Mouse (Mus musculus) testis, adult 2 months (tissue): ENCODE data around the gene Mas1.

Source experiments
- CTCF ChIP-seq: fragments of 200-500 bp; IDR thresholded peaks from 2 replicates; pipeline ENCODE4 v1.5.1; 2012; ENCODE audit warnings: low read depth, mild to moderate bottlenecking, inconsistent platforms, low read length, moderate library complexity; ENCODE audit not compliant: control insufficient read depth, insufficient read depth, insufficient replicate concordance
- POLR2A ChIP-seq: fragments of 200-500 bp; IDR thresholded peaks from 2 replicates; pipeline ENCODE4 v1.6.1; 2012; ENCODE audit warnings: low read depth, mild to moderate bottlenecking, inconsistent platforms, low read length, moderate library complexity; ENCODE audit not compliant: control insufficient read depth

DNA sequence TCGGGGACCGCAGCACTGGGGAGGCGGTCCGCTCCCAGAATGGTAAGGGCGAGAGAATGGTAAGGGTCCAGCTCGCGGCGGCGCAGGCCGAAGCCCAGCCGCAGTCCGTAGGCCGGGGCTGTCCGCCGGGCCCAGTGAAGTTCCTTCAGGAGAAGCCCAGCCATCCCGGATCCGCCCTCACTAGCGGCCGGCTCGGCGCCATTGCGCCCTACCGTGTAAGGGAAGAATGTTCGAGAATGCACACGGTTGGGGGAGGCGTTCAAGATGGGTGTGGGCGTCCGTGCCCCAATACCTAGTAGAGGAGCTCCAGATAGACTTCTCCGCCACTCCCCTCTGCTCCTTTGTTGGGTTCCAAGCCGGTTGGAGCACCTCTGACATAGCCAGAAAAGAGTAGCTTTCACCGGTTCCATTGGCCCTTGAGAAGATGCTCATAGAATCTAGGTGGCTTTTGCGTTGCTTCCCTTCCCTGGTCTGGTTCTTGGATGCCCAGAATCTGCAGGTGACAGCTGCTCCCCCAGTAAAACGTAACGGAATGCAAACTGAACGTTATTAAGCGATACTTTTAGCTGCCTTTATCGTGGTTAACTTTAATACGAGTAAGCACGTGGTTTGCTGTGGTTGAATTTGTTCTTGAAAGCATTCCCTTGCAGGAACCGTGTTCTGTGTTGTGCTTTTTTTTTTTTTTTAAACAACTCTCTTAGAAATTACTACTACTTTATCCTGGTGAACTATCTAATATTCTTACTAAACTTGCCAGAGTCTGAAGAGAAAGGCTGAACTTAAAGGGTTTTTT lies 48.8 kb upstream of the Mas1 start:
- TF ChIP-seq POLR2A: no peak
- no peak for TF ChIP-seq CTCF
